Mouse (Mus musculus) MEL (cell line): ENCODE results near the gene Mog.

Experiments used
- BHLHE40 ChIP-seq: IDR thresholded peaks from 2 replicates; pipeline ENCODE4 v1.6.1; 2012; ENCODE audit warnings: low read depth, mild to moderate bottlenecking, inconsistent platforms, low read length, improper control_type of control experiment, borderline replicate concordance
- CHD1 ChIP-seq: IDR thresholded peaks from 2 replicates; pipeline ENCODE4 v1.6.1; 2012; ENCODE audit warnings: low read depth, mild to moderate bottlenecking, inconsistent platforms, low read length, improper control_type of control experiment
- CTCF ChIP-seq, 3 experiments: IDR thresholded peaks in 2 of 3; conservative IDR thresholded peaks in 1 of 3; 2 replicates each; pipeline ENCODE4 v1.5.1; 2011 to 2012; ENCODE audit warnings: low read length in 3 of 3, low read depth in 2 of 3, mild to moderate bottlenecking in 2 of 3, improper control_type of control experiment in 1 of 3, inconsistent platforms in 1 of 3, mixed read lengths in 1 of 3, moderate library complexity in 1 of 3; ENCODE audit not compliant: control insufficient read depth in 1 of 3, insufficient read depth in 1 of 3, poor library complexity in 1 of 3, severe bottlenecking in 1 of 3
- GATA1 ChIP-seq: IDR thresholded peaks from 2 replicates; pipeline ENCODE4 v1.6.1; 2011; ENCODE audit warnings: low read depth, low read length, improper control_type of control experiment
- HCFC1 ChIP-seq: IDR thresholded peaks from 2 replicates; pipeline ENCODE4 v1.6.1; 2012; ENCODE audit warnings: low read depth, mild to moderate bottlenecking, inconsistent platforms, low read length, improper control_type of control experiment, moderate library complexity
- MEF2A ChIP-seq: IDR thresholded peaks from 2 replicates; pipeline ENCODE4 v1.6.1; 2014; ENCODE audit warnings: low read depth, mild to moderate bottlenecking, inconsistent platforms, low read length, improper control_type of control experiment; ENCODE audit not compliant: poor library complexity, insufficient replicate concordance, severe bottlenecking; ENCODE audit errors: extremely low read depth
- MYC ChIP-seq: IDR thresholded peaks from 2 replicates; pipeline ENCODE4 v1.6.1; 2011; ENCODE audit warnings: low read depth, mild to moderate bottlenecking, low read length, improper control_type of control experiment, moderate library complexity
- POLR2A ChIP-seq, 2 experiments: IDR thresholded peaks; 2 replicates each; pipeline ENCODE4 v1.6.1; 2011 to 2012; ENCODE audit warnings: low read length in 2 of 2, mild to moderate bottlenecking in 2 of 2, control low read depth in 1 of 2, improper control_type of control experiment in 1 of 2, low read depth in 1 of 2, moderate library complexity in 1 of 2; ENCODE audit not compliant: control insufficient read depth in 1 of 2, insufficient read depth in 1 of 2, poor library complexity in 1 of 2
- POLR2AphosphoS2 ChIP-seq: IDR thresholded peaks from 2 replicates; pipeline ENCODE4 v1.6.1; 2011; ENCODE audit warnings: low read length, improper control_type of control experiment
- POLR2AphosphoS5 ChIP-seq: IDR thresholded peaks from 2 replicates; pipeline ENCODE4 v1.6.1; 2012; ENCODE audit warnings: low read depth, borderline replicate concordance, mild to moderate bottlenecking, inconsistent platforms, low read length, moderate library complexity, mixed read lengths
- TCF12 ChIP-seq: IDR thresholded peaks from 2 replicates; pipeline ENCODE4 v1.6.1; 2014; ENCODE audit warnings: low read depth, mild to moderate bottlenecking, inconsistent platforms, low read length, improper control_type of control experiment, moderate library complexity
- UBTF ChIP-seq: IDR thresholded peaks from 2 replicates; pipeline ENCODE4 v1.6.1; 2012; ENCODE audit warnings: low read depth, mild to moderate bottlenecking, inconsistent platforms, low read length, improper control_type of control experiment, moderate library complexity, borderline replicate concordance; ENCODE audit not compliant: insufficient read depth
- USF2 ChIP-seq, 2 experiments: IDR thresholded peaks; 2 replicates each; pipeline ENCODE4 v1.6.1; 2011 to 2012; ENCODE audit warnings: improper control_type of control experiment in 2 of 2, low read length in 2 of 2, borderline replicate concordance in 1 of 2, inconsistent platforms in 1 of 2, low read depth in 1 of 2, mild to moderate bottlenecking in 1 of 2; ENCODE audit not compliant: insufficient read depth in 1 of 2
- ZNF384 ChIP-seq: IDR thresholded peaks from 2 replicates; pipeline ENCODE4 v1.6.1; 2012; ENCODE audit warnings: low read depth, mild to moderate bottlenecking, inconsistent platforms, low read length, improper control_type of control experiment

- TF ChIP-seq CTCF (IDR thresholded peaks at IDR 0.05 in 2 of 3, conservative IDR thresholded peaks at IDR 0.05 in 1 of 3; ENCODE audit: control insufficient read depth in 1 of 3, insufficient read depth in 1 of 3, low read depth in 2 of 3, low read length in 3 of 3, poor library complexity in 1 of 3, severe bottlenecking in 1 of 3) (no peak), POLR2A (IDR thresholded peaks at IDR 0.05; ENCODE audit: control insufficient read depth in 1 of 2, insufficient read depth in 1 of 2, low read depth in 1 of 2, low read length in 2 of 2, poor library complexity in 1 of 2) (no peak), MEF2A (no peak), GATA1 (no peak), MYC (no peak), POLR2AphosphoS5 (no peak), ZNF384 (no peak), POLR2AphosphoS2 (no peak), BHLHE40 (no peak), UBTF (no peak), USF2 (IDR thresholded peaks at IDR 0.05; ENCODE audit: borderline replicate concordance in 1 of 2, insufficient read depth in 1 of 2, low read depth in 1 of 2, low read length in 2 of 2) (no peak), HCFC1 (no peak), CHD1 (no peak), TCF12 (no peak)
Observed at GRCm38 (mm10) chr17:37027486-37027885, 4.3 kb upstream of the Mog start.
